ENCODE assay signal across 14 mouse cellular contexts in the genomic region with DNA sequence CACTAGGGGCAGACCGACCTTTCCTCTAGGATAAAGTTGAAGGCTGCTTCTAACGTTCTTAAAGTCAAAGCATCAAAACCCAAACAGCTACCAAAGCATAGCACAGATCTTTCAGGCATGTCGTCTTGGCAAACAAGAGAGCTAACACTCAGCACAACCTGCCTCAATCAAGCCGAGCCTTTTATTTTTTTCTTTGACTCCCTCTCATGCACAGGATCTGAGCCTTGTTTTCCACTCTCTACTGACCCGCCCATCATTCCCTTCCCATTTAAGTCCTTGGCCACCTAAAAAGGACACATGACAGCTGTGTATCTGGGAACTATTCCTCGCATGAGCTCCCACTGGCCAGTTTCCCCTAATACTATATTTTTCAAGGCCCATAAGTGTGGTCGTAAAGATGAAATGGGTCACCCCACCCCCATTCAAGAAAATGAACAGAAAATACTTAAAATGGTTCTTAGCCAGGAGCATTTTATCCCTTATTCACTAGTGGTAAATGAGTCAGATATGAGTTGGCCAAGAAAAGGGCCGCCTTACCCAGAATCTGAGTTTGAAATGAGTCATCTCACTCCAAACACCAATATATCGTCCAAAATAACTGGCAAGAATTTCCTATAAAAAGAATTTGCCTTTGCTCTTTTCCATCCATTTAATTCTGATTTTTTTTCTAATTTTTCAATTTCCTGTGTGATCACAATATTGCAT.
DNase-seq lines count a peak whose midpoint lies in the region; ATAC-seq and TF ChIP-seq lines count a peak whose summit lies in the region.
"Had no signal": no experiment of that assay in that cellular context is flagged by ENCODE, and none has a peak within 500 bp of the region (broad histone marks: within the 10 kb centered on the region; RNA-seq: fewer than 3 reads in every experiment).

No protein-coding gene starts in this region.

- no peak for TF ChIP-seq POLR2A in heart, adult 2 months (IDR thresholded peaks at IDR 0.05; ENCODE audit: insufficient read depth, low read depth, low read length)
- no peak for TF ChIP-seq POLR2A in testis, adult 2 months (IDR thresholded peaks at IDR 0.05; ENCODE audit: control insufficient read depth, low read depth, low read length)

- peak in 1 of 2 experiments; percentile 15 for DNase-seq in heart, adult 2 months
- DNase-seq in heart, embryonic 10.5 days (ENCODE audit: low spot score), result no peak
- DNase-seq in testis, postnatal 10 days (ENCODE audit: low spot score), result no peak
- DNase-seq in brain, adult 2 months (ENCODE audit: low read depth, low spot score), result peak; percentile 73
- no peak for DNase-seq in spleen, adult 12 weeks (ENCODE audit: low spot score)
- DNase-seq: cerebellum, adult 9-11 months; right cerebral cortex, postnatal 25 days; thymus, postnatal 25 days had no signal

- H3K27ac ChIP-seq in heart, adult 2 months, result peak overlapping the region; percentile 36; the same call in 1 of the 2 replicates
- no peak overlapping the region for H3K27ac ChIP-seq in heart, embryonic 10.5 days
- H3K27ac ChIP-seq in testis, adult 2 months (ENCODE audit: control insufficient read depth, insufficient read depth, low read depth, low read length), result 0 out of 2 replicates have a peak overlapping the region, but pooled peaks have one; percentile 6
- no peak overlapping the region for H3K27ac ChIP-seq in midbrain, embryonic 15.5 days
- H3K27ac ChIP-seq: embryonic facial prominence, embryonic 10.5 days; heart, embryonic 13.5 days; liver, embryonic 12.5 days had no signal

- H3K9ac ChIP-seq in heart, adult 2 months (ENCODE audit: low read depth, low read length), result no peak overlapping the region
- no peak overlapping the region for H3K9ac ChIP-seq in midbrain, embryonic 15.5 days
- H3K9ac ChIP-seq: heart, embryonic 13.5 days; liver, embryonic 12.5 days had no signal

- WGBS in heart, adult 2 months, result 54% methylated on average over 9 of the region's 9 CpGs
- WGBS in heart, embryonic 10.5 days, result 80% methylated on average over 9 of the region's 9 CpGs
- WGBS in midbrain, embryonic 15.5 days, result 77% methylated on average over 9 of the region's 9 CpGs

- no peaks in the 10 kb centered on the region for H3K36me3 ChIP-seq in heart, adult 2 months (ENCODE audit: control insufficient read depth, insufficient read depth, low read length)
- H3K36me3 ChIP-seq in heart, embryonic 10.5 days, result no peaks in the 10 kb centered on the region
- H3K36me3 ChIP-seq in testis, adult 2 months (ENCODE audit: control insufficient read depth, insufficient read depth, low read length), result no peaks in the 10 kb centered on the region
- no peaks in the 10 kb centered on the region for H3K36me3 ChIP-seq in midbrain, embryonic 15.5 days (replicated peaks)
- H3K36me3 ChIP-seq: embryonic facial prominence, embryonic 10.5 days; heart, embryonic 13.5 days; liver, embryonic 12.5 days had no signal

- peak overlapping the region; percentile 8; the same call in 1 of the 2 replicates for H3K4me3 ChIP-seq in heart, adult 2 months
- no peak overlapping the region for H3K4me3 ChIP-seq in heart, embryonic 10.5 days
- H3K4me3 ChIP-seq in testis, adult 2 months (ENCODE audit: control insufficient read depth, low read depth, low read length), result no peak overlapping the region
- H3K4me3 ChIP-seq in midbrain, embryonic 15.5 days, result no peak overlapping the region
- H3K4me3 ChIP-seq: embryonic facial prominence, embryonic 10.5 days; heart, embryonic 13.5 days; liver, embryonic 12.5 days had no signal

- no peaks in the 10 kb centered on the region for H3K9me3 ChIP-seq in heart, embryonic 10.5 days
- H3K9me3 ChIP-seq in midbrain, embryonic 15.5 days, result no peaks in the 10 kb centered on the region
- H3K9me3 ChIP-seq: embryonic facial prominence, embryonic 10.5 days; heart, embryonic 13.5 days; liver, embryonic 12.5 days had no signal

- no peak overlapping the region for H3K4me2 ChIP-seq in midbrain, embryonic 15.5 days
- H3K4me2 ChIP-seq: heart, embryonic 13.5 days; liver, embryonic 12.5 days had no signal

- TF ChIP-seq CTCF in heart, adult 2 months (IDR thresholded peaks at IDR 0.05), result no peak
- no peak for TF ChIP-seq CTCF in testis, adult 2 months (IDR thresholded peaks at IDR 0.05; ENCODE audit: control insufficient read depth, insufficient read depth, insufficient replicate concordance, low read depth, low read length)

- TF ChIP-seq EP300 in heart, adult 2 months (IDR thresholded peaks at IDR 0.05; ENCODE audit: insufficient read depth, low read depth, low read length), result no peak

- no peaks in the 10 kb centered on the region for H3K79me2 ChIP-seq in heart, adult 2 months (replicated peaks; ENCODE audit: control insufficient read depth, insufficient read depth, low read length)

- no peaks in the 10 kb centered on the region; the same call in 1 of the 2 replicates for H3K4me1 ChIP-seq in heart, adult 2 months (ENCODE audit: control insufficient read depth, insufficient read depth, low read length)
- no peaks in the 10 kb centered on the region for H3K4me1 ChIP-seq in heart, embryonic 10.5 days
- H3K4me1 ChIP-seq in testis, adult 2 months (ENCODE audit: control insufficient read depth, insufficient read depth, low read length), result no peaks in the 10 kb centered on the region
- H3K4me1 ChIP-seq in midbrain, embryonic 15.5 days, result no peaks in the 10 kb centered on the region
- H3K4me1 ChIP-seq: embryonic facial prominence, embryonic 10.5 days; heart, embryonic 13.5 days; liver, embryonic 12.5 days had no signal

- ATAC-seq in midbrain, embryonic 15.5 days (replicated peaks), result no peak
- ATAC-seq: liver, embryonic 12.5 days; lung, postnatal 0 days had no signal

- H3K27me3 ChIP-seq in heart, adult 2 months (ENCODE audit: control insufficient read depth, insufficient read depth, low read length), result no peaks in the 10 kb centered on the region
- no peaks in the 10 kb centered on the region for H3K27me3 ChIP-seq in heart, embryonic 10.5 days (ENCODE audit: insufficient read depth, poor library complexity, severe bottlenecking)
- H3K27me3 ChIP-seq in testis, adult 2 months (ENCODE audit: control insufficient read depth, insufficient read depth, low read length), result no peaks in the 10 kb centered on the region
- no peaks in the 10 kb centered on the region for H3K27me3 ChIP-seq in midbrain, embryonic 15.5 days (replicated peaks)
- H3K27me3 ChIP-seq: heart, embryonic 13.5 days; liver, embryonic 12.5 days had no signal

- intact Hi-C loops in heart, adult 2 months (cut with DNase I), result no loop called here

Comparison
In these comparisons a context has a peak if more than half of its experiments do, and no peak if none do; other contexts are left out.
1. H3K27ac ChIP-seq: peak in heart, adult 2 months (single experiment) and testis, adult 2 months (single experiment); none in heart, embryonic 10.5 days (single experiment) and midbrain, embryonic 15.5 days (single experiment).